Mouse (Mus musculus) cerebellum, postnatal 36 days (tissue): ENCODE measurements around the gene Fam228b.
"Not testable (repeated sequence)": the region's sequence is repeated elsewhere in the genome, so short reads cannot be mapped to it uniquely, and the experiment has no call there.

Experiments
- DNase-seq, 2 experiments: peaks; one replicate each; pipeline ENCODE4 v3.0.0; 2021 to 2022; ENCODE audit warnings: mixed read lengths in 2 of 2

Fam228b gene

GRCm38 (mm10) chr12:4740823-4741222 is 28.2 kb downstream of the Fam228b start:
- DNase-seq = no peak

GRCm38 (mm10) chr12:4738031-4738576 is 31.0 kb downstream of the Fam228b start, which contains the start of gene Fam228a:
Gene Fam228a (minus strand): TSS chr12:4738430.
- DNase-seq = no peak

GRCm38 (mm10) chr12:4732332-4732731 is 36.7 kb downstream of the Fam228b start:
- no peak for DNase-seq

- no peak for DNase-seq
Observed at GRCm38 (mm10) chr12:4731629-4732028, 37.4 kb downstream of the Fam228b start.

- no peak for DNase-seq
Observed at GRCm38 (mm10) chr12:4729165-4729564, 39.9 kb downstream of the Fam228b start.

GRCm38 (mm10) chr12:4719762-4720754 is 49.0 kb downstream of the Fam228b start:
- no peak for DNase-seq

GRCm38 (mm10) chr12:4719066-4719761 is 49.9 kb downstream of the Fam228b start:
- no peak for DNase-seq

GRCm38 (mm10) chr12:4717417-4717816 is 51.6 kb downstream of the Fam228b start:
- no peak for DNase-seq

GRCm38 (mm10) chr12:4715606-4716005 is 53.5 kb downstream of the Fam228b start:
- DNase-seq = no peak

GRCm38 (mm10) chr12:4713361-4713760 is 55.7 kb downstream of the Fam228b start:
- DNase-seq = no peak

- no peak for DNase-seq
Observed at GRCm38 (mm10) chr12:4709926-4710325, 59.1 kb downstream of the Fam228b start.

GRCm38 (mm10) chr12:4708881-4709604 is 60.0 kb downstream of the Fam228b start:
- DNase-seq = no peak

- no peak for DNase-seq
Observed at GRCm38 (mm10) chr12:4708296-4708695, 60.8 kb downstream of the Fam228b start.

GRCm38 (mm10) chr12:4707488-4708017 is 61.5 kb downstream of the Fam228b start:
- DNase-seq = no peak

- DNase-seq = no peak
Observed at GRCm38 (mm10) chr12:4706901-4707300, 62.2 kb downstream of the Fam228b start.

GRCm38 (mm10) chr12:4706175-4706574 is 62.9 kb downstream of the Fam228b start:
- no peak for DNase-seq

GRCm38 (mm10) chr12:4705626-4706025 is 63.4 kb downstream of the Fam228b start:
- not testable (repeated sequence) for DNase-seq

GRCm38 (mm10) chr12:4694534-4694933 is 74.5 kb downstream of the Fam228b start:
- DNase-seq = no peak

- DNase-seq = no peak
Observed at GRCm38 (mm10) chr12:4691193-4691592, 77.9 kb downstream of the Fam228b start.
